Mouse (Mus musculus) bone marrow, adult 2 months (tissue): ENCODE data around the gene Dclk1.

ENCODE experiments used
- CTCF ChIP-seq: fragments of 200-500 bp; IDR thresholded peaks from 2 replicates; pipeline ENCODE4 v1.5.1; 2011; ENCODE audit warnings: low read length, control low read depth; ENCODE audit not compliant: control insufficient read depth, insufficient read depth
- POLR2A ChIP-seq: fragments of 200-500 bp; IDR thresholded peaks from 2 replicates; pipeline ENCODE4 v1.6.1; 2011; ENCODE audit warnings: low read depth, mild to moderate bottlenecking, control low read depth, low read length, borderline replicate concordance; ENCODE audit not compliant: control insufficient read depth

DNA sequence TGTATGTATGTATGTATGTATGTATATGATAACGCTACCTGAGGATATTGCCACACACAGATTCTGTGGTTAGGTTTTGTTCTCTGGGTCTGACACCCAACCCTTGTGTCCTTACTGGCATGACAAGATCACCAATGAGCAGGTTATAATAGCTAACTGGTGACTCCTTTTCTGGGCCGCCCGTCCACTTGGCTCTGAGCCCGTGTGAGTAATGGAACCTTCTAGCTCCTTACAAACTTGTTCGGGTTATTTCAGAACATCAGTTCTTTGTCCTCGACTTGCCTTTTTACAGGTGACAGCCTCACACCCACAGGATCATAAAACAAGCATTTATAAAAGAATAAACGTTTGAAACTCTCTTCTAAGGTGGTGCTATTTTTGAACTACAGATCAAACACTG lies 127.0 kb downstream of the Dclk1 start:
- TF ChIP-seq POLR2A (no peak), CTCF (no peak)
